Mouse (Mus musculus): Measurements from ENCODE around the gene Pcolce.
"Not testable (repeated sequence)": the region's sequence is repeated elsewhere in the genome, so short reads cannot be mapped to it uniquely, and the experiment has no call there.

Gene Pcolce

DNA sequence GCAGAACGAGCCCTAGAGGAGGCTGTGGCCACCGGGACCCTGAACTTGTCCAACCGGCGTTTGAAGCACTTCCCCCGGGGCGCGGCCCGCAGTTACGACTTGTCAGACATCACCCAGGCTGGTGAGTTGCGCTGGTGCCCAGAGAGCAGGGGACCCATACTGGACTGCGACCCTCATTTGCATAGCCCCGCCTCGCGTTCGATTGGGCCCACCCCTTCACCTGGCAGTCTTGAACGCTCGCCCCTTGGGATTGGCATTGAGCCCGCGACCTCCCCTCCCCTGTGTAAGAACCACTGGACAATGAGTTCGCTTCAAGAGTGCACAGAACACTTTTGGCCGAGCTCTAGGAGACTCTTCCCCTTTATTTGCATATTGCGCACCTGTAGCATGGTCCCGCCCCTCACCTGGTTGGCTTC lies 15.7 kb upstream of the Pcolce start:
- no peak for DNase-seq (ENCODE audit: low read depth, low spot score)

DNA sequence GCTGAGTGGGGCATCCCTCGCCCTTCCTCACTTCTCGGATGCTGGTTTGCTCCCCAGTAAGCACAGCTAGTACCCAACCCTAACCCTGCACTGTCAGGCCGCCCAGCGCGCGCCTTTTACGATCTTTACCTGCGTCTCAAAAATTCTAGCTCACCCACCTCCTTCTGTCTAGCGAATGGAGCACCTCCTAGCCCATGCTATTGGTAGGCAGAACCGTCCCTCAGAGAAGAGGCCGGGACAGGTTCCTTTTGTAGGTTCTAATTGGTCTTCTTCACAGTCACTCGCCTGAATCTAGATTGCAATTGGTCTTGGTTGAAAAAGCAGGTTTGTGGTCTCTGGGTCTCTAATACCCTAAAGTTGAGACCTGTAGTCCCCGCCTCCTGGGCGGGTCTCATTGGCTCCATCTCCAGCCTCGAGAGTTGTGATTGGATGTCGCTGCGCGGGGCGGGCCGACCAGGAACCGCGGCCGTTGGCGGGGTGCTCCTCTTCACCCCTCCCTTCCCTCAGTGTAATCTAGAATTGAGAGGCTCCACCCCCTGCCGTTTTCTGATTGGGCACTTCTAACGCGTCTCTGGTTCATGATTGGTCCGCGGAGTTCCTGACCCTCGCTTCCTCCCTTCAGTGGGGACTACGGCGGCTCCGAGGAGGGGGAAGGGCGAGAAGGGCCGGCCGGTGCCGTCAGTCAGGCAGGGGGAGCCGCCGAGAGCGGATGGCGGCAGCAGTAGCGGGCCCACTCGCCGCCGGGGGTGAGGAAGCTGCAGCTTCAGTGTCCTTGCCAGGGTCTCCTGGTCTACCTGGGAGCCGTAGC lies 15.1 kb upstream of the Pcolce start, which contains the start of the genes Fbxo24, Lrch4 and Gm20605:
TSS of gene Fbxo24 (minus strand) at position 505 of the 808 bp plus-strand sequence.
TSS of gene Lrch4 (plus strand) at position 624 of the 808 bp plus-strand sequence.
TSS of gene Gm20605 (plus strand) at position 678 of the 808 bp plus-strand sequence.
- peak; percentile 100 for DNase-seq (ENCODE audit: low read depth, low spot score)

DNA sequence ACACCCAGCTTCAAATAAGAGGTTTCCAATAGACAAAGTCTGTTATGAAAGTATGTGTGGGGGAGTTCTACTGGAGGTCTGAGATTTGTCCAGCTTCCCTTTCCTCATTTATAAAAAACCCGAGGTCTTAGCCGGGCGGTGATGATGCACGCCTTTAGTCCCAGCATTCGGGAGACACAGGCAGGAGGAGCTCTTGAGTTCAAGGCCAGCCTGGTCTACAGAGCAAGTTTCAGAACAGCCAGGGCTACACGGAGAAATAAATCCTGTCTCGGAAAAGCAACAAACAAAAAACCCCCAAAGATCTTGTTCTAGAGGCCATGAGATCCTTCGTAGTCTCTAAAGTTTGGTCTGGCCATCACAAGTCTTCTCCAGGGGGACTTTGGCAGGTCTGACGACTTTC lies 14.4 kb upstream of the Pcolce start:
- DNase-seq (ENCODE audit: low read depth, low spot score), result no peak

DNA sequence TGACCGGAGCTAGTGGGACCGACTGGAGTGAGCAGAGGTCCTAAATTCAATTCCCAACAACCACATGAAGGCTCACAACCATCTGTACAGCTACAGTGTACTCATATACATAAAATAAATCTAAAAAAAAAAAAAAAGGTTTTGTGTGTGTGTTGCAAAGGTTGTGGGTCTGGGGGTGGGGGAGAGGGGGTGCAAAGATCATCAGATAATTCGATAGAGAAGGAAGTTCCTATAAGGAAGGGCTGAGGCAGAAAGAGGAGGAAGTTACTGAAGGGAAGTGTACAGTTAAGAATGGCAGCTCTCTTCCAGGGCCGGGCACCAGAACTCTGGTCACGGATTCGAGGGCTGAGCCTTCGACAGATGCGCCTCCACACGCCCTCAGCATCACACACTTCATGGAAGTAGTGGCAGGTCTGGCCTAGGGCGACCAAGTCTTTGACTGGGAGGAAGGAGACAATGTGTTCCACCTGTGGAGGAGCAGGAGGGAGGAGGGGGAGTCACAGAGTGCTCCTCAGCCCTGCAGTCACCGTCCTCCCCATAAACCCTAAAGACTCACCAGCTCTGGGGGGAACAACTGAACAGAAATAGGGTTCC lies 10.4 kb upstream of the Pcolce start:
- DNase-seq (ENCODE audit: low read depth, low spot score), result no peak

DNA sequence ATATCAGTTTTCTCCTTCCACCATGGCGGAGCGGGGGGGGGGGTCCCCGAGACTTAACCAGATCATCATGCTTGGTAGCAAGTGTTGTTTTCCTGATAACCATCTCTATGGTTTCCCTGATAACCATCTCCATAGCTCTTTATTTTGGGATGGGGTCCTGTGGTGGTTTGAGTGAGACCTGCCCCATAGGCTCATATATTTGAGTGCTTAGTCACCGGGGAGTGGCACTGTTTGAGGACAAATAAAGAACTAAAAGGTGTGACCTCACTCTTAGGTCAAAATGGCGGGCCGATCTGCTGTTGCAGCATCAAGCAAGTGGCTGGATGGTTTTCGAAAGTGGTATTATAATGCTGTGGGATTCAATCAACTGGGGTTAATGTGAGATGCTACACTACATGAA lies 1.8 kb upstream of the Pcolce start:
- no peak for DNase-seq (ENCODE audit: low read depth, low spot score)

DNA sequence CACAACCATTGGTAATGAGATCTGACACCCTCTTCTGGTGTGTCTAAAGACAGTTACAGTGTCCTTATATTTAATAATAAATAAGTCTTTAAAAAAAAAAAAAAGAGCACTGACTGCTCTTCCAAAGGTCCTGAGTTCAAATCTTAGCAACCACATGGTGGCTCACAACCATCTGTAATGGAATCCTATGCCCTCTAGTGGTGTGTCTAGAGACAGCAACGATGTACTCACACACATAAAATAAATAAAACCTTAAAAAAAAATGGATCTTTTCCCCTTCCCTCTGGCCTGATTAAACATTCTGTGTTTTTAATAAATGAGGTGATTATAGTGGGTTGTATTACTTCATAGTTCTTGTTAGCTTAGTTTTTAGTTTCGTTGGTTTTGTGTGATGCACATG lies 1.3 kb upstream of the Pcolce start:
- not testable (repeated sequence) for DNase-seq (ENCODE audit: low read depth, low spot score)

DNA sequence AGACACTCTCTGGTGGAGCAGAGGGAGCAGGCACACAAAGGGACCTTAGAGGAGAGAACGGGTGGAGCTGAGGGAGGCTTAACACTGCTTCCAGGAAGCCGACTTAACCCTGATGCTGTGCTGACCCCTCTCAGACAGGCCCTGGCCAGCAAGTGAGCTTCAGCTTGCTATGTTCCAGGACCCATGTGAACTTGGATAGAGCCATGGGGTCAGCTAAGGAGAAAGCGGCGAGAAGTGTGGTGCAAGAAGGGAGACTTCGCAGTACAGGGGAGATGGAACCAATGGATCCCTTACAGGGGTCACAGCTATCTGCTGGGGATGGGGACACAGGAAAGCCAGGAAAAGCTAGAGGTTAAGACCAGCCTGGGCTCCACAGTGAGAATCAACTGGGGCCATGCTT lies 508 bp downstream of the Pcolce start:
- DNase-seq (ENCODE audit: low read depth, low spot score), result no peak

DNA sequence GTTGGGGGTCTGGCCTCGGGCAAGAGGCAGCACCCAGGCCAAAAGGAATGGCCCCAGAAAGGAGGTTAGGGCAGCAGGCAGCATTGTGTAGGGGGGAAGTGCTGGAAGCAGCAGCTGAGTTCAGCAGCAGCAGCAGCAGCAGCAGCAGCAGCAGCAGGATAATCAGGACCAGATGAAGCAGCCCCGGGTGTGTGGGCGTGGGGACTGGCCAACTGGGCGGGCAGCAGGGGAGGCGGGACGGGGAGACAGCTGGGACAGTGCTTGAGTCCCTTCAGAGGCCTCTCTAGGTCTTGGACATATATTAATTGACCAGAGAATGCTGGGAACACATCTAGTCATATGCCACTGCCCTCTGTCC lies 2.4 kb downstream of the Pcolce start:
- no peak for DNase-seq (ENCODE audit: low read depth, low spot score)

DNA sequence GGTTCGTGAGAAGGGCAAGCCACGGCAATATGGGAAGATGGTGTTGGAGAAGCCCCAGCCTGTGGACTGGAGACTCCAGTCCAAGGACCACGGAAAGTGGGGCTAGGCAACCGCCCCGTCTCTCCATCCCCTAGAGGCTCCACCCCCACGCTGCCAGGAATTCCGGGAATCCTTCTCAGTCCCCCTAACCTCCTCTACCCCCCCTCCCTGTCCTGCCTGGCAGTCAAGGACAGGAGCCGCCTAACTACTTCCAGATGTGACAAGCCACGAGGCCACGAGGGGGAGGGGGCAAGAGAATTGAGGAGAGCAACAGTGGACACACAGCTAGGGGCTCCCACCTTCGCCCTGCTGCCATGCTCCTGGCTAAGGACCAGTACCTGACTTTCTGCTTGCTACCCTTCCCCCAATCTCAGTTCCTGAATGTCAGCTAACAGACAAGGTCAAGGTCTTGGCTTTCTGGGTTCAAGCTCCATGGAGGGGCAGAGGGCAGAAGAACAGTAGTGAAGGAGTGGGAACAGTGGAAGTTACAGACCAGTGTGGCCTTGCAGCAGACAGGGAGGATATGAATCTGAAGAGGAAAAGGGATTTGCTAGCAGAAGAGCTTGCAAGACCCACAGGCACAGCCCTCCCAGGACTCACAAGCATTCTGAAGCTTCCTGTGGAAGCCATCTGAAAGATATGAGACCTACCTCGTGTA lies 2.9 kb downstream of the Pcolce start:
- DNase-seq (ENCODE audit: low read depth, low spot score), result no peak

DNA sequence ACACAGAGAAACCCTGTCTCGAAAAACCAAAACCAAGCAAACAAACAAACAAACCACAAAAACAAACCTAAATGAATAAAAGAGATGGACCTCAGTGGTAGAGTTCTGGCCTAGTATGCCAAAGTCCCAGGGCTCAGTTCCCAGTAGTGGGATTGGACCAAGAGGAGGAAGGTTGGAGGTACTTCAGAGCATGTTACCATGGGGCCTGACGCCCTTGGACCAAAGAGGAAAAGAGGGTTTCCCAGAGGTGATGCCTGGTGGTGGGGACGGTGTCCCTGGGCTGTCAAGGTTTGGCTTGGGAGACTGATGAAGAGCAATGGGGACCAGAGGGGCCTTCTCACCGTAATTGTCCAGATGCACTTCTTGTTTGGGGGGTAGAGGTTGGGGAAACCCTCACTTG lies 3.5 kb downstream of the Pcolce start:
- DNase-seq (ENCODE audit: low read depth, low spot score), result no peak

DNA sequence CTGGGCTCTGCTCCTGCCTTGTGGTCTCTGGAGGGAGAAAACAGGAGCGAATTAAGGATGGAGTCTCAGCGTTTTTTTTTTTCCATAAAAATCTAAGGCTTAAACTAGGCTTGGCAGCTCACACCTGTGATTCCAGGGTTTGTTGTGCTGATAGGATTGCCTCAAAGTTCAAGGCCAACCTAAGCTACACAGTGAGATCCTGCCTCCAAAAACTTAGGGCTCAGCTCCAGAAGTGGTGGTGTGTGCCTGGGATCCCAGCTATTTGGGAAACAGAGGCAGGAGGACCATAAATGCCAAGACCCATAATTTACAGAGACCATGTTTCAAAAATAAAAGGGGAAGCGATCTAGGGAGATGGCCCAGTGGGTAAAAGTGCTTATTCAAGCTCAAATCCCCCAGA lies 4.3 kb downstream of the Pcolce start:
- DNase-seq (ENCODE audit: low read depth, low spot score), result no peak

DNA sequence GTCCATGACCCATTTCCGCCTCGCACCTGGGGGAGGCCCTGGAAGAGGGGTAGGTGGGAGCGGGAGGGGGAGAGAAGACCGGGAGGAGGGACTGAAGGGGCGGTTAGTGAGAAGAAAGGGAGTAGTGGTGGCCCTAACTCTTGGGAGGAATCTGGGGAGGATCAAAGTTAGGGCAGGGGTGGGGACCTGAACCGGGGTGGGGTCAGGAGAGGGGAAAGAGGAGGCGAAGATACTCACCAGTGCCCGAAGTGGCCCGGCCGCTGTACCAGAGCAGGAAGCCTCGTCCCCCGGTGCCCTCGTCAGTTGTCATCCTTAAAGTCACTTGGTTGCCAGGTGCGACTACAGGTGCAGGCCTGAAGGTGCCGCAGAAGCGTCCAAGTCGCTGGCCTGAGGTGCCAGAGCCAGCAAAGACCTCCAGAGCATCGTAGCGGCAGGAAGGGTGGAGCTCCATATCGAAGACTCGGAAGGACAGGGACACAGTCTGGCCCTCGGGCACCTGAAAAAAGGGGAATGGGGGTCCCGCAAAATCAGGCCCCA lies 4.9 kb downstream of the Pcolce start:
- no peak for DNase-seq (ENCODE audit: low read depth, low spot score)

DNA sequence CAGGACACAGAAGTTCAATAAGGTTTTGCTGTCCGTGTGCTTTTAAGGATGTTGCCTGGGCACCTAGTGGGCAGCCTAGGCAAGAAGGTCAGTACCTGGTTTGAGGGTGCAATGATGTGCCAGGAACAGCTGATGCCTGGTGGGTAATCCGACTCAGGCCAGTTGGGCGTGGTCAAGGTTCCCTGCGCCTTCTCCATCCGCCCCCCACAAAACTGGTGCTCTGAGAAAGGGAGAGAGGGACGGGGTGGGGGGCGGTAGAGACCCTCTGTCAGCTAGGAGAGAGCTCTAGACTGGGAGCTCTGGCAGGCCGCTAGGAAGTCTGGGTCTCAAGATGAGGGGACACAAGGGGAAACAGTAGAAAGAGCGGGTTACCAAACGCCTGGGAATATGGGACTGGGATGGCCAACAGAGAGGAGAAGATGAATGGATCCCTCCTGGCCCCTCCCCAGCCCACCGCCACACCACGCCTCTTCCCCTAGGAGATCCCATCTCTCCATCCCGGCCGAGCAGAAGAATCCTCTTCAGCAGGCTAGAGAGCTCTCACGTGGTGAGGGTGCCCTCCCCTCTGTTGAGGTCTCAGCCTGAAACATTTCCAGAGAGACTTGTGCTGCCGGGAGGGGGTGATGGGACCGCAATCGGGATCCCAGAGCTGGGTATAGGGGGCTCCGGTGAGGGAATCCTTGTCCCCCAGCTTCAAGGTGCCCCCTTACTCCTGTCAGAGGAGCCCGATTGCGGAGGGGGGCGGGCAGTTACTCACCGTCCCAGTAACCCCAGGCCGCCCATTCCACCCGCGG lies 5.5 kb downstream of the Pcolce start:
- DNase-seq (ENCODE audit: low read depth, low spot score), result no peak

DNA sequence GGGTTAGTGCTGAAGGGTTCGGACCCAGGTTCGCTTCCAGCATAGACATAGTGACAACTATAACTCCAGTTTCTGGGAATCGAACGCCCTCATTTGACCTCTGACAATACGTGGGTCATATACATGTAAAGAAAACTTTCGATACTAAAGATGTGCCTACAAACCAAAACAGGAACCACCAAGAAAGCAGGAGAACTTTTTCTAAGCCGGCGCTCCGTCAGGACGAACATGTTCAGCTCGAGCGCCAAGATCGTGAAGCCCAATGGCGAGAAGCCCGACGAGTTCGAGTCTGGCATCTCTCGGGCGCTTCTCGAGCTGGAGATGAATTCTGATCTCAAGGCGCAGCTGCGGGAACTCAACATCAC lies 12.2 kb downstream of the Pcolce start:
- no peak for DNase-seq (ENCODE audit: low read depth, low spot score)

DNA sequence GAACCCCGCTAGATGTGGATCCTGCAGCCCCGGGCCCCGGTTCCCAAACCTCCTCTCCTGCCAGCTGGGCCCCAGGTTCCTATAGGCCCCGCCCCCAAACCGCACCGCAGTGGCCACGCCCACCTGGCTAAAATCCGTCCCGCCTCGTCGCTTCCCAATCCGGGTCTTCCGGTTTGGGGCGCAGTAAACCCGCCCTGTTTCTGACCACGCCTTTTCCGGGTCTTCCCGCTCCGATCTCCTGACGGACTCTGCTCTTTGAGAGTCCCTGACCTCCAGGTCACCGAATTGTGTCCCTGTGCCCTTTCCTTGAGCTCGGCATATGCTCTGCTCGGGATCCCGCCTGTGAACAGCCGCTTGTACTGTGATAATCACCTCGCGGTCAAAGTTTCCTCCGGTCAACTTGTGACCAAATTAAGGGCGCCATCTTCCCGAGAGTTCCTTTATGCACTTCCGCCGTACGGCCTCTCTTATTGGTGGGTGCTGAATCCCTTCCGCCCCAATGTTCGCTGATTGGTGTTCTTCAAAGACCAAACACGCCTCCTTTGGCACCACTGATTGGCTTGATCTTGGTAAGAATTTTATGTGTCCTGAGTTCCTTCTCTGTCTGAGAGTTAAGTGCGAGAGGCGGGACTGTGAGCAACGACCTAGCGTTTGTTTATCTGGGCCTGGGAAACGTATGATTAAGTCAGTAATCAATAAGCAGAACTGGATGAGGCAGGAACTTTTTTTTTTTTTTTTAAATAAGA lies 12.8 kb downstream of the Pcolce start, which contains the start of gene Mospd3:
TSS of gene Mospd3 (minus strand) at position 440 of the 746 bp plus-strand sequence.
- peak; percentile 98 for DNase-seq (ENCODE audit: low read depth, low spot score)

DNA sequence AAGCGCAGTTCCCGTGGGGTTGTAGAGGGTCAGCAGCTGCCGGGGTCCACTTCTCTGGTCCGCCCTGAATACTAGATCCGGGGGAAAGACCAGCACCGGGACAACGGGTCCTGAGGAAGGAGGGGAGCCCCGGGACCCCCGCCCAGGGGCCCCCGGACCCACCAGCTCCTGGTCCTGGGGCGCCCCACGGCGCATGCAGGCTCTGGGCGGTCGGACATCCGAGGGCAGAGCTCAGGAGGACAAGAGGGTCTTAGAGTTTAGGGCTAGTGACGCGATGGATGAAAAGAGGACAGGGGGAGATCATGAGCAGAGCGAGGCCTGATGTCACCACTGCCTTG lies 13.3 kb downstream of the Pcolce start:
- no peak for DNase-seq (ENCODE audit: low read depth, low spot score)

DNA sequence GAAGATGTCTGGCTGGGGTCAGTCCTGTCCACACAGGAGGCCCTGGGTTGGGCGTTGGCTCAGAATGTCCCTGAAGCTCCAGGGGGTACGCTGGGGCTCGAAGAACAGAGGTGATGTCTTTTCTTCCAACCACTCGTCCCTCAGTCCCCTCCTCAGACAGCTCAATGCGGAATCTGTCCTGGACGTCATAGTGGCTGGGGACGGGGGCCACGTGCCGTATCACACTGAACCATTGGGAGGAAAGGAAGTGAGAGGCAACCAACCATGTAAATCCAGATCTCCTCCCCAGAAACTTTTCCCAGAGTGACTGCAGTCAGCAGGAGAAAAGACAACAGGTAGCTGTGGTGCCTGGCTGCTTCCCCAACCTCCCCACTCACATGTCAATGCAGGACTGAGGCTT lies 14.0 kb downstream of the Pcolce start:
- DNase-seq (ENCODE audit: low read depth, low spot score), result peak; percentile 15

DNA sequence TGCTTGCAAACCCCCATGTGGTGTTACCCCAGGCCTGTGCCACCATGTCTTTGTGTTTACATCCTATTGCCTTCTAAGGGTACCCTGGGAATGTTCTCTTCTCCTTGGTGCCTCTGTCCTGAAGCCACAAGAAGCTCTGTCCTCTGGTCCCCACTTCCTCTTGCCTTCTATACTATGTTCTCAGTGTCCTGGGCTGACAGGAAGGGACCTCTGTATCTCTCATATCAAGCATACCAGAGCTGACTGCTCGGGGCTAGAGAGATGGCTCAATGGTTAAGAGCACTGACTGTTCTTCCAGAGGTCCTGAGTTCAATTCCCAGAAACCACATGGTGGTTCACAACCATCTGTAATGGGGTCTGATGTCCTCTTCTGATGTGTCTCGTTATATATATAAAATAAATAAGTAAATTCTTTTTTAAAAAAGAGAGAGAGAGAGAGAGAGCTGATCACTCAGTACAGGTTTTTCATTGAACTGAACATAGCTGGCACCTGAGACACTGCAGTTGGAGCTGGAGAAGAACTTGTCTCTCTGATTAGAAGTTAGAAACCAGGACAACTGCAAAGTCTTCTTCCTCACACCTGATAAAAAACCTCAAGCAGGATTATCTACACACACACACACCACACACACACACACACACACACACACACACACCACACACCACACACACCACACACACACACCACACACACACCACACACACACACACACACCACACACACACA lies 15.3 kb downstream of the Pcolce start:
- DNase-seq (ENCODE audit: low read depth, low spot score), result no peak

DNA sequence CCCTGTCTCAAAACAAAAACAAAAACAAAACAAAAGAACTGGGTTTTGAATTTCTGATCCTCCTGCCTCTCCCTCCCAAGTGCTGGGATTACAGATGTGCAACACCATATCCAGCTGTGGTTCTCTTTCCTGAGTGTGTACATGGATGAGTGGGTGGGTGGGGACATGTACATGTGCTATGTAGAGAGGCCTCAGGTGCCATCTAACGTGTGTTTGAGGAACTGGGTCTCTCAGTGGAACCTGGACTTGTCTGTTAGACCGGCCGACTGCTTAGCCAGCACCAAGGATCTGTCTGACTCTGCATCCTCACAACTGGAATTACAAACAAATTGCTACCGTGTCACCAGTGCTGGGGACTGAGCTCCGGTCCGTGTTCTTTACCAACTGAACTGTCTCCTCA lies 16.0 kb downstream of the Pcolce start:
- peak; percentile 12 for DNase-seq (ENCODE audit: low read depth, low spot score)

DNA sequence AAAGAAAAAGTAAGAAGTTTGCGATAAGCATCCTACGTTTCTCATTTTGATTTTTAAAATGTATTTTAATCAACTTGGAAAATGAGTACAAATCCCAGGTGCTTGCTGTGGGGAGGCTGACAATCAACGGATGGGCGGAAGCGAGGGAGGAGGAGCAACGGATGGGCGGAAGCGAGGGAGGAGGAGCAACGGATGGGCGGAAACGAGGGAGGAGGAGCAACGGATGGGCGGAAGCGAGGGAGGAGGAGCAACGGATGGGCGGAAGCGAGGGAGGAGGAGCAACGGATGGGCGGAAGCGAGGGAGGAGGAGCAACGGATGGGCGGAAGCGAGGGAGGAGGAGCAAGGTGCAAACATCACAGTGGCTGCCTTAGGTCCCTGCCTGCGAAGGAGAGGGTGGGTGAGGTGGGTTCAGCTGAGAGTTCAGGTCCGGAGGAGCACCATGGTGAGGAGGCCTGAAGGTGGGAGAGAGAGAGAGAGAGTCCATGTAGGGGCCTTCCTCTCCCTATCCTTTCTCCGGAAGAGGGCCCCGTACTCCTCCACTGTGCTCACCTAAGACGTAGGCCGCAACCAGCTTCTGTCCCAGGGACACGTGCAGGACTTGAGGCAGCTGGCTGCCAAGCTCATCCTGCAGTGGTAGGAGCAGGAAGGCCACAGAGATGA lies 16.9 kb downstream of the Pcolce start:
- peak; percentile 79 for DNase-seq (ENCODE audit: low read depth, low spot score)
